Mouse (Mus musculus) midbrain, embryonic 13.5 days (tissue): ENCODE results near the gene Ube2j2. TPM values are rescaled to one million over a fixed set of nuclear protein-coding genes. Genes with fewer than 3 reads are reported as not detected.

Source experiments
- ATAC-seq: fragments of 200-750 bp; cut with Nextera tagmentation; 2 replicates; pipeline ENCODE4 v1.8.0; 2017; ENCODE audit warnings: mild to moderate bottlenecking, moderate TSS enrichment, moderate library complexity
- H3K27ac ChIP-seq: fragments of 300-500 bp; sonication (generic); 2 replicates; pipeline ENCODE4 v1.5.1; 2015; ENCODE audit warnings: inconsistent platforms, mild to moderate bottlenecking, moderate library complexity
- H3K27me3 ChIP-seq: fragments of 300-500 bp; sonication (generic); 2 replicates; pipeline ENCODE4 v1.6.1; 2015; ENCODE audit warnings: mild to moderate bottlenecking, inconsistent platforms
- H3K36me3 ChIP-seq: fragments of 300-500 bp; sonication (generic); 2 replicates; pipeline ENCODE4 v1.6.1; 2015; ENCODE audit warnings: mild to moderate bottlenecking, inconsistent platforms
- H3K4me1 ChIP-seq: fragments of 300-500 bp; sonication (generic); replicated peaks from 2 replicates; pipeline ENCODE4 v1.6.1; 2015; ENCODE audit warnings: inconsistent platforms
- H3K4me2 ChIP-seq: fragments of 300-500 bp; sonication (generic); replicated peaks from 2 replicates; pipeline ENCODE4 v1.6.1; 2015; ENCODE audit warnings: moderate library complexity, mild to moderate bottlenecking, inconsistent platforms
- H3K4me3 ChIP-seq: fragments of 300-500 bp; sonication (generic); replicated peaks from 2 replicates; pipeline ENCODE4 v1.5.1; 2015; ENCODE audit warnings: mild to moderate bottlenecking, inconsistent platforms
- H3K9ac ChIP-seq: fragments of 300-500 bp; sonication (generic); replicated peaks from 2 replicates; pipeline ENCODE4 v1.6.1; 2015; ENCODE audit warnings: mild to moderate bottlenecking, inconsistent platforms
- H3K9me3 ChIP-seq: fragments of 300-500 bp; sonication (generic); 2 replicates; pipeline ENCODE4 v1.6.1; 2016; ENCODE audit warnings: mild to moderate bottlenecking, inconsistent platforms
- WGBS: fragments of 180-500 bp; shearing (Covaris S2); methylation state at CpG from one replicate; pipeline ENCODE4 v1.1.7; 2015; 5-methylcytosine and 5-hydroxymethylcytosine counted together
- polyA plus RNA-seq: library from polyadenylated mRNA; unstranded; fragments of >200 nt; fragmentation: Nextera tagmentation; extraction: Ambion mirVana; gene quantifications from 2 replicates; pipeline ENCODE4 v1.2.1, GENCODE M21; 2015

Gene Ube2j2
- polyA plus RNA-seq, 1 experiment from 2014 or later = 128 TPM

GRCm38 (mm10) chr4:155969043-155969653 lies 25.5 kb downstream of the Ube2j2 start:
- no peak for ATAC-seq
- no peaks in the 10 kb centered on the region for H3K9me3 ChIP-seq

GRCm38 (mm10) chr4:155970286-155970685 lies 26.7 kb downstream of the Ube2j2 start:
- Histone ChIP-seq H3K36me3 (peaks cover 14% of the 10 kb centered on the region), H3K4me2 (no peak overlapping the region), H3K4me1 (no peaks in the 10 kb centered on the region), H3K4me3 (no peak overlapping the region), H3K9ac (0 out of 2 replicates have a peak overlapping the region, but pooled peaks have one; percentile 7), H3K27ac (no peak overlapping the region), H3K27me3 (no peaks in the 10 kb centered on the region), H3K9me3 (no peaks in the 10 kb centered on the region)
- WGBS = 79% methylated on average over 5 of the region's 5 CpGs
- no peak for ATAC-seq

More at GRCm38 (mm10) chr4:155969043-155969653, 25.5 kb downstream of the Ube2j2 start:
- H3K27me3 ChIP-seq = no peaks in the 10 kb centered on the region
- H3K4me1 ChIP-seq = no peaks in the 10 kb centered on the region
- H3K36me3 ChIP-seq = peaks cover 25% of the 10 kb centered on the region
- H3K27ac ChIP-seq = no peak overlapping the region
- no peak overlapping the region for H3K4me2 ChIP-seq
- WGBS = 85% methylated on average over 13 of the region's 13 CpGs
- H3K9ac ChIP-seq = no peak overlapping the region
- no peak overlapping the region for H3K4me3 ChIP-seq

- no peak for ATAC-seq
- Histone ChIP-seq H3K4me2 (no peak overlapping the region), H3K4me1 (no peaks in the 10 kb centered on the region), H3K36me3 (no peaks in the 10 kb centered on the region), H3K27me3 (no peaks in the 10 kb centered on the region), H3K9ac (no peak overlapping the region; the same call in 1 of the 2 replicates), H3K9me3 (peaks cover 4% of the 10 kb centered on the region; the same call in 1 of the 2 replicates), H3K27ac (no peak overlapping the region), H3K4me3 (no peak overlapping the region)
- 44% methylated on average over 6 of the region's 6 CpGs for WGBS
Measured at GRCm38 (mm10) chr4:155972651-155973050, 29.0 kb downstream of the Ube2j2 start.

DNA sequence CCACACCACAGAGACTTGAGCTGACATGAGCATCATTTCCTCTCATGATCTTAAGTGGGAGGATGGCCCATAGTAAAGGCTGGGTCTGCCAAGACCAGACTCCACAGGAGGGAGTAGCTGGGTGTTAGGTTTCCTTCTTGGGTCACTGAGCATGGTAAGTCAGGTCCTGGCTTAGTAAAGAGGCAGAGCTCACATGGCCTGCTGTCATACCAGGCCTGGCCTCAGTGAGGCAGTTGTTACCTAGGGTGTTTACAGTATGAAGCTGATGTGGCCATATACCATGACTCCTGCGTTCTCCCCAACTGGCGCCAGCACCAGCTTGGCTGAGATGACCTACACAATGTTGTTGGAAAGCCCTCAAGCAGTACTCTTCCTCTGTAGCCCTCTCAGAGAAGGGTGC lies 29.6 kb downstream of the Ube2j2 start:
- Histone ChIP-seq H3K36me3 (no peaks in the 10 kb centered on the region), H3K9ac (no peak overlapping the region), H3K4me1 (no peaks in the 10 kb centered on the region), H3K27me3 (no peaks in the 10 kb centered on the region), H3K4me2 (no peak overlapping the region), H3K9me3 (peaks cover 4% of the 10 kb centered on the region; the same call in 1 of the 2 replicates), H3K4me3 (no peak overlapping the region), H3K27ac (no peak overlapping the region)
- no peak for ATAC-seq
- WGBS = 78% methylated on average over 2 of the region's 2 CpGs

- Histone ChIP-seq H3K27me3 (no peaks in the 10 kb centered on the region), H3K36me3 (no peaks in the 10 kb centered on the region), H3K4me3 (no peak overlapping the region), H3K9me3 (peaks cover 4% of the 10 kb centered on the region; the same call in 1 of the 2 replicates), H3K4me2 (no peak overlapping the region), H3K27ac (no peak overlapping the region), H3K9ac (no peak overlapping the region), H3K4me1 (peaks cover 6% of the 10 kb centered on the region; the same call in 1 of the 2 replicates)
- no peak for ATAC-seq
- 83% methylated on average over 12 of the region's 12 CpGs for WGBS
Measured at GRCm38 (mm10) chr4:155981436-155982082, 37.9 kb downstream of the Ube2j2 start.

GRCm38 (mm10) chr4:155983788-155984187 lies 40.2 kb downstream of the Ube2j2 start:
- no peaks in the 10 kb centered on the region for H3K9me3 ChIP-seq
- no peak overlapping the region for H3K9ac ChIP-seq
- H3K27ac ChIP-seq = no peak overlapping the region
- H3K4me1 ChIP-seq = peaks cover 6% of the 10 kb centered on the region; the same call in 1 of the 2 replicates
- H3K36me3 ChIP-seq = no peaks in the 10 kb centered on the region
- H3K27me3 ChIP-seq = no peaks in the 10 kb centered on the region
- no peak overlapping the region for H3K4me3 ChIP-seq
- H3K4me2 ChIP-seq = no peak overlapping the region
- ATAC-seq = no peak
- WGBS = 15% methylated on average over 2 of the region's 2 CpGs

DNA sequence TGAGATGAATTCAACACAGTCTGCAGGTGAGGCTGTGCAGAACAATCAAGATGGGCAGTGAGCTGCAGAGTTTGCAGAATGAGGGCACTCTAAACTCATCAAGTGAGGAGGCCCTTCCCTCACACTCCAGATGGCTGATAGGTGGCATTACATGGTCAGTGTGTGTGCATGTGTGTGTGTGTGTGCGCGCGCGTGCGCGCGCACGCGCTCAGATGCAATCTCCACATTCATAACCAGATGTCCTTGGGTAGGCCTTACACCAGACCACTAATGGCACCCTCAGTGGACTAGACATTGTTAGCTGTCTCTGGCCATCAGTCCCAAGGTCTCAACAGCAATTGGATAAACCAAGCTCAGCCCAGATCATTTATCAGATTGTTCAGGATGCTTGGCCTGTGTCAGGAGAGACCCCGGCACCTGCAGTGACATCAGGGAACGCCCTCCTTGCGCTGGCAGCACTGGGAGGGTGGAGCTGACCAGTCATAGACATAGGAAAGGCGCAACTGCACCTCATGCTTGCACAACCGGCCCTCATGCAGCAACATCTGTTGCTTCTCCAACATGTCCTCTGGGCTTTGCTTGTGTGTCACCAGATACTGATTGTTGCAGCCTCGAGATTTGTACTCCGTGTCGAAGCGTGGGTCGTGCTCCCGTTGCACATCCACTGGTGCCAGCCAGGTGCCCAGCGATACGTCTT lies 47.7 kb downstream of the Ube2j2 start:
- Histone ChIP-seq H3K9ac (peak overlapping the region; percentile 80), H3K36me3 (peaks cover 11% of the 10 kb centered on the region), H3K4me3 (peak overlapping the region; percentile 89), H3K4me2 (peak overlapping the region; percentile 98), H3K27me3 (no peaks in the 10 kb centered on the region), H3K27ac (peak overlapping the region; percentile 94), H3K9me3 (no peaks in the 10 kb centered on the region), H3K4me1 (peaks cover 37% of the 10 kb centered on the region)
- peak; percentile 11 for ATAC-seq
- WGBS = 91% methylated on average over 22 of the region's 22 CpGs

DNA sequence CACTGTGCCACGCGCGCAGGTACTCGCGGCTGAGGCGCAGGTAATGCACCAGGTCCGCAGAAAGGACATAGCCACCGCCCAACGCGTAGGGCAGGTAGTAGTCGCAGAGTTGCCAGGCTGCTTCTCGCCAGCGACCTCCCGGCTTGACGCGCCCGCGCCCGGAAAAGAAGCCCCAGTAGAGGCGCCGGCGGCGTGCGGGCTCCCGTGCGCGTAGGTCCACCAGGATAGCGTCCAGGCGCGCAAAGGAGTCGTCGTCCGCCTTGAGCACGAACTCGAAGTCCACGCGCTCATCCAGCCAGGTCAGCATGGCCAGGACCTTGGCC lies 48.2 kb downstream of the Ube2j2 start:
- ATAC-seq = no peak
- Histone ChIP-seq H3K4me3 (peak overlapping the region; percentile 89), H3K27me3 (no peaks in the 10 kb centered on the region), H3K4me1 (peaks cover 37% of the 10 kb centered on the region), H3K9ac (peak overlapping the region; percentile 80), H3K9me3 (no peaks in the 10 kb centered on the region), H3K27ac (peak overlapping the region; percentile 94), H3K4me2 (peak overlapping the region; percentile 98), H3K36me3 (peaks cover 16% of the 10 kb centered on the region)
- 32% methylated on average over 37 of the region's 37 CpGs for WGBS

GRCm38 (mm10) chr4:155992241-155992905 lies 48.7 kb downstream of the Ube2j2 start, which contains the start of the genes B3galt6 and Sdf4:
TSS of gene B3galt6 (minus strand) at chr4:155992649.
TSS of gene Sdf4 (plus strand) at chr4:155992872.
- WGBS = under 1% methylated on average over 98 of the region's 99 CpGs

GRCm38 (mm10) chr4:155992906-155993547 lies 49.4 kb downstream of the Ube2j2 start:
- H3K9me3 ChIP-seq = no peaks in the 10 kb centered on the region
- peak overlapping the region; percentile 83 for H3K4me2 ChIP-seq
- peak overlapping the region; percentile 89 for H3K4me3 ChIP-seq
- H3K27me3 ChIP-seq = no peaks in the 10 kb centered on the region
- peaks cover 37% of the 10 kb centered on the region for H3K4me1 ChIP-seq
- WGBS = under 1% methylated on average over 70 of the region's 70 CpGs
- peaks cover 27% of the 10 kb centered on the region for H3K36me3 ChIP-seq
- ATAC-seq = peak; percentile 86
- H3K9ac ChIP-seq = peak overlapping the region; percentile 85
- H3K27ac ChIP-seq = peak overlapping the region; percentile 94

More at GRCm38 (mm10) chr4:155992241-155992905, 48.7 kb downstream of the Ube2j2 start, which contains the start of the genes B3galt6 and Sdf4:
- H3K9me3 ChIP-seq = no peaks in the 10 kb centered on the region
- H3K4me3 ChIP-seq = peak within 1 kb of the TSS; percentile 89
- H3K27me3 ChIP-seq = no peaks in the 10 kb centered on the region
- peak within 1 kb of the TSS; percentile 94 for H3K27ac ChIP-seq
- H3K4me2 ChIP-seq = peak within 1 kb of the TSS; percentile 98
- ATAC-seq = peak; percentile 89
- H3K4me1 ChIP-seq = peaks cover 37% of the 10 kb centered on the region
- H3K9ac ChIP-seq = peak within 1 kb of the TSS; percentile 85
- peaks cover 21% of the 10 kb centered on the region for H3K36me3 ChIP-seq

DNA sequence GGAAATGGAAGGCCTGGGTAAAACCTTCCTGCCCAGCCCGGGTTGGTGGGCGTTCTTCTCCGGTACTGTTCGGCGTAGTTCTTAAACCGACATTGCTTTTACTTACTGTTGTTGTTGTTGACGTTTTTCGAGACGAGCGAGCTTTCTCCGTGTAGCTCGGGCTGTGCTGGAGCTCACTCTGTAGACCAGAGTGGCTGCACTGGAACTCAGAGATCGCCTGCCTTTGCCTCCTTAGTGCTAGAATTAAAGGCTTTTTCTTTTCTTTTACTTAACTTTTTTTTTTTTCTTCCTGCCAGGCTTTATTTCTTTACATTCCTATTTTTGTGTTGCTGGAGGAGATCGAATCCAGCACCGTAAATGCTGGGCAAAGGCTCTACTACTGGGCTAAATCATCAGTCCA lies 50.0 kb downstream of the Ube2j2 start:
- 6% methylated on average over 15 of the region's 15 CpGs for WGBS

More for the DNA sequence above, 50.0 kb downstream of the Ube2j2 start:
- H3K4me1 ChIP-seq = peaks cover 37% of the 10 kb centered on the region
- peak overlapping the region; percentile 85 for H3K9ac ChIP-seq
- peak overlapping the region; percentile 89 for H3K4me3 ChIP-seq
- no peaks in the 10 kb centered on the region for H3K27me3 ChIP-seq
- ATAC-seq = no peak
- peaks cover 33% of the 10 kb centered on the region for H3K36me3 ChIP-seq
- H3K9me3 ChIP-seq = no peaks in the 10 kb centered on the region
- peak overlapping the region; percentile 94 for H3K27ac ChIP-seq
- peak overlapping the region; percentile 83 for H3K4me2 ChIP-seq
